Mouse (Mus musculus) lung, embryonic 14.5 days (tissue): ENCODE measurements at regions not wholly inside any gene's neighbourhood (a gene's known extent, or its start where the extent isn't known, plus 50 kb on each side); places are given as distances from the start of the nearest gene placed in this dataset.

Experiments used
- ATAC-seq: fragments of 200-750 bp; cut with Nextera tagmentation; 2 replicates; pipeline ENCODE4 v1.8.0; 2017; ENCODE audit warnings: mild to moderate bottlenecking, moderate TSS enrichment, moderate library complexity; ENCODE audit not compliant: insufficient read depth
- DNase-seq: peaks from one replicate; pipeline ENCODE4 v3.0.0-alpha.2; 2015
- H3K27ac ChIP-seq: fragments of 300-500 bp; sonication (generic); 2 replicates; pipeline ENCODE4 v1.5.1; 2014; ENCODE audit warnings: low read depth, mild to moderate bottlenecking, moderate library complexity
- H3K27me3 ChIP-seq: fragments of 300-500 bp; sonication (generic); 2 replicates; pipeline ENCODE4 v1.6.1; 2014; ENCODE audit warnings: low read length, control low read depth; ENCODE audit not compliant: insufficient read depth
- H3K36me3 ChIP-seq: fragments of 300-500 bp; sonication (generic); 2 replicates; pipeline ENCODE4 v1.6.1; 2014; ENCODE audit warnings: control low read depth; ENCODE audit not compliant: insufficient read depth
- H3K4me1 ChIP-seq: fragments of 300-500 bp; sonication (generic); 2 replicates; pipeline ENCODE4 v1.6.1; 2014; ENCODE audit warnings: antibody characterized with exemption, control low read depth; ENCODE audit not compliant: insufficient read depth
- H3K4me2 ChIP-seq: fragments of 300-500 bp; sonication (generic); 2 replicates; pipeline ENCODE4 v1.6.1; 2014; ENCODE audit warnings: mild to moderate bottlenecking
- H3K4me3 ChIP-seq: fragments of 300-500 bp; sonication (generic); 2 replicates; pipeline ENCODE4 v1.5.1; 2014; ENCODE audit warnings: low read depth, low read length
- H3K9ac ChIP-seq: fragments of 300-500 bp; sonication (generic); 2 replicates; pipeline ENCODE4 v1.6.1; 2014
- H3K9me3 ChIP-seq: fragments of 300-500 bp; sonication (generic); 2 replicates; pipeline ENCODE4 v1.6.1; 2016; ENCODE audit warnings: low read depth, low read length, control low read depth
- CTCF ChIP-seq: IDR thresholded peaks from 2 replicates; pipeline ENCODE4 v1.5.1; 2016; ENCODE audit warnings: antibody characterized with exemption, low read depth
- WGBS: fragments of 180-500 bp; shearing (Covaris S2); extraction: QIAGEN DNeasy Blood & Tissue Kit; methylation state at CpG from one replicate; pipeline ENCODE4 v1.1.7; 2014; 5-methylcytosine and 5-hydroxymethylcytosine counted together

- Histone ChIP-seq H3K4me2 (no peak overlapping the region), H3K27me3 (no peaks in the 10 kb centered on the region), H3K4me1 (peaks cover 9% of the 10 kb centered on the region; the same call in 1 of the 2 replicates), H3K4me3 (no peak overlapping the region), H3K27ac (peak overlapping the region; percentile 12; the same call in 1 of the 2 replicates), H3K36me3 (no peaks in the 10 kb centered on the region), H3K9me3 (no peaks in the 10 kb centered on the region), H3K9ac (no peak overlapping the region)
- DNase-seq: peak; percentile 53
- no peak for ATAC-seq
- no peak for TF ChIP-seq CTCF
- 32% methylated on average over 4 of the region's 4 CpGs for WGBS
Observed at GRCm38 (mm10) chr12:54282281-54282921, 78.7 kb upstream of the Egln3 start.

DNA sequence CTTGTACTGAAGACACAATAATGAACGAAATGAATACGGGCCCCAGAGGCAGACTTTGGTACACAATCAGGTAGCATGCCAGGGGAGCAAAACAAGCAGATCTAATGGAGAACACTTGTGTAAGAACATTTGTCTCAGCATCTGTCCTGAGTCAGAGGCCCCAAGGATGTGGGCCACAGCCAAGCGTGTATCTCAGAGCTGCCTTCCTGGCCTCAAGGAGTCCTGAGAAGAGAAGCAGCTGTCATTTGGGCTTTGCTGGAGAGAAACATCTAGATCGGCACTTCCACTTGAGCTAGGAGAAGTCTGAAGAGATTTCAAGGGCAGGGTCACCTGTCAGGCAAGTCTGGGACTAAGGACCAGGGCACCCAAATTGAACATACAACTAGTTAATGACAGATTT lies 76.8 kb upstream of the Egln3 start:
- whole genome bisulfite sequencing: 52% methylated on average over 4 of the region's 4 CpGs
- Histone ChIP-seq H3K4me1 (peaks cover 9% of the 10 kb centered on the region; the same call in 1 of the 2 replicates), H3K27me3 (no peaks in the 10 kb centered on the region), H3K4me2 (no peak overlapping the region), H3K9me3 (no peaks in the 10 kb centered on the region), H3K9ac (no peak overlapping the region), H3K36me3 (no peaks in the 10 kb centered on the region), H3K4me3 (no peak overlapping the region), H3K27ac (no peak overlapping the region)
- no peak for TF ChIP-seq CTCF
- peak; percentile 47; the same call in 1 of the 2 replicates for ATAC-seq
- DNase-seq: peak; percentile 75

- no peak for ATAC-seq
- Histone ChIP-seq H3K4me3 (no peak overlapping the region), H3K27me3 (no peaks in the 10 kb centered on the region), H3K9ac (no peak overlapping the region), H3K27ac (no peak overlapping the region), H3K4me2 (no peak overlapping the region), H3K4me1 (peaks cover 9% of the 10 kb centered on the region; the same call in 1 of the 2 replicates), H3K9me3 (no peaks in the 10 kb centered on the region), H3K36me3 (no peaks in the 10 kb centered on the region)
- no peak for TF ChIP-seq CTCF
- no peak for DNase-seq
- 65% methylated on average over 3 of the region's 3 CpGs for WGBS
Observed at GRCm38 (mm10) chr12:54280001-54280400, 76.3 kb upstream of the Egln3 start.

DNA sequence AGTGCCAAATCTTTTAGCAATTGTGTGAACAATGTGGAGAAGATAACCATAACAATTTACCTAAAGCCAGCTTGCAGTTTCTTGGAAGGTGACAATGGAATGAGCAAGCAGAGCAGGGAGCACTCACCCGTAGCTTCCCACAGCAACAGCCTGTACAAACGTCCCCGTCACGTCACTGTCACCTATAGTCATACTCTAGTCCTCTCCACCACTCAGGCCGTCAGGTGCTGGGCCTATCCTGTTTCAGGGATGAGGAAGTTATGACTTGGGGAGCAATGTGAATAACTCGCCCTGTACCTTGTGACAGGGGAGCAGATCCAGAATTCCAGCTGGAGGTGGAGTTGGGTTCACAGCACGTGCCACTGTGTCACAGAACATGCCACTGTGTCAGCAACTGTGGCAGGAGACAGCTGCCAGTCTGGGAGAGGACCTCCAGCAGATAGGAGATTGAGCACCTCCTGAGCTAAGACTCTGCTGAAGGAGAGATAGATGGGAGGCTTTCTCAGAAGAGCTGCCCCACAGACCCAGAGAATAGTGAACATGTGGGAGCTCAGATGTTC lies 73.4 kb upstream of the Egln3 start:
- H3K4me1 ChIP-seq: 0 out of 2 replicates have a peak, but pooled peaks cover 9% of the 10 kb centered on the region
- no peak for TF ChIP-seq CTCF
- no peak for DNase-seq
- whole genome bisulfite sequencing: 44% methylated on average over 7 of the region's 7 CpGs
- H3K4me2 ChIP-seq: no peak overlapping the region
- H3K9me3 ChIP-seq: no peaks in the 10 kb centered on the region
- H3K27me3 ChIP-seq: no peaks in the 10 kb centered on the region
- H3K9ac ChIP-seq: no peak overlapping the region
- H3K27ac ChIP-seq: no peak overlapping the region
- ATAC-seq: no peak
- no peak overlapping the region for H3K4me3 ChIP-seq
- H3K36me3 ChIP-seq: no peaks in the 10 kb centered on the region

GRCm38 (mm10) chr12:54273506-54273905 lies 69.8 kb upstream of the Egln3 start:
- no peaks in the 10 kb centered on the region for H3K4me1 ChIP-seq
- 65% methylated on average over 4 of the region's 4 CpGs for WGBS
- no peak overlapping the region for H3K27ac ChIP-seq
- DNase-seq (no peak), ATAC-seq (no peak)
- H3K9ac ChIP-seq: no peak overlapping the region
- H3K4me2 ChIP-seq: no peak overlapping the region
- no peak overlapping the region for H3K4me3 ChIP-seq
- no peaks in the 10 kb centered on the region for H3K27me3 ChIP-seq
- no peaks in the 10 kb centered on the region for H3K36me3 ChIP-seq
- TF ChIP-seq CTCF: no peak
- no peaks in the 10 kb centered on the region for H3K9me3 ChIP-seq

- 77% methylated on average over 6 of the region's 6 CpGs for WGBS
- Histone ChIP-seq H3K4me1 (no peaks in the 10 kb centered on the region), H3K4me2 (no peak overlapping the region), H3K9ac (no peak overlapping the region), H3K9me3 (no peaks in the 10 kb centered on the region), H3K27me3 (no peaks in the 10 kb centered on the region), H3K27ac (no peak overlapping the region), H3K36me3 (no peaks in the 10 kb centered on the region), H3K4me3 (no peak overlapping the region)
- no peak for TF ChIP-seq CTCF
- DNase-seq (no peak), ATAC-seq (no peak)
Observed at GRCm38 (mm10) chr12:54272696-54273095, 69.0 kb upstream of the Egln3 start.

GRCm38 (mm10) chr12:54272226-54272625 lies 68.6 kb upstream of the Egln3 start:
- Histone ChIP-seq H3K4me1 (no peaks in the 10 kb centered on the region), H3K27me3 (no peaks in the 10 kb centered on the region), H3K4me2 (no peak overlapping the region), H3K27ac (no peak overlapping the region), H3K9ac (no peak overlapping the region), H3K36me3 (no peaks in the 10 kb centered on the region), H3K9me3 (no peaks in the 10 kb centered on the region), H3K4me3 (no peak overlapping the region)
- WGBS: 52% methylated on average over 2 of the region's 2 CpGs
- TF ChIP-seq CTCF: no peak
- DNase-seq (no peak), ATAC-seq (no peak)
